Mouse (Mus musculus): Measurements from ENCODE around the gene Tecpr1. TPM values are rescaled to one million over a fixed set of nuclear protein-coding genes. Genes with fewer than 3 reads are reported as not detected.

Gene Tecpr1
- total and polyA plus RNA-seq, 2 experiments, result 5.9 to 13.0 TPM

DNA sequence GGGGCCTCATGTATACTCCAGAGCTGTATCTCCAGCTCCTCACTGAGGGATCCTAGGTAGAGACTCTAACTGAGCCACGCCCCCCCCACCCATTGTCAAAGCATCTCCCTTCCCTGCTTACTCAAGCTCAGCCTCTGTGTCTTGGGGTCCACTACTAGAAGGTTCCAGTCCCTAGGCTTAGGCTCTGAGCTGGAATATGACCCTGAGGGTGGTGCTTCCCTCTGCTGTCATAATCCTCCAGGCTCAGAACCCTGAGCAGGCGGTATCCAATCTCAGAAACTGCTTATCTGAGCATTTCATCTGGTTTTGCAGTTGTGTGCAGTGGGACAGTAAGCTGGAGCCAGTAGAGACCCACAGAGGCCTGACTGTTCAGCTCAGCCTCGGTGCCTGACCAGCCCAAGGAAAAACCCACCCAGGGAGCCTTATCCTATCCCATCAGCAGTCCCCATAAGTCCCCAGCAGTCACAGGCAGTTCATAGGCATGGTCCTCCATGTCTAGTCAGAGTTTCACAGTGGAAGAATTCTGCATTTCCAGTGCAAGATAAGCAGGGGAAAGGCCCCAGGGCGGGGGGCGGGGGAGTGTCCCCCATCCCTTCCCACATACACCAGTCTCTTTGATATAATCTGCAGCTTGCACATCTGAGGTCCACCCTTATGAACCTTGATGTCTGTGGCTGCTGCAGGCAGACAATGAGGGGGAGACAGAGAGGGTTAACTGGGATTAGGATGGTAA lies 61.2 kb downstream of the Tecpr1 start:
- no peaks in the 10 kb centered on the region for H3K79me2 ChIP-seq (ENCODE audit: control insufficient read depth, insufficient read depth, low read length)
- peaks cover 7% of the 10 kb centered on the region; the same call in 1 of the 2 replicates for H3K36me3 ChIP-seq (ENCODE audit: control insufficient read depth, insufficient read depth, low read length)
- no peak overlapping the region for H3K4me3 ChIP-seq (ENCODE audit: insufficient read depth, low read depth, low read length)
- peaks cover 3% of the 10 kb centered on the region for H3K4me1 ChIP-seq (ENCODE audit: control insufficient read depth, insufficient read depth, low read length)
- DNase-seq (ENCODE audit: extremely low read depth, low read depth, low spot score), result no peak
- H3K27ac ChIP-seq (replicated peaks; ENCODE audit: insufficient read depth, low read depth, low read length), result no peak overlapping the region
- 95% methylated on average over 5 of the region's 5 CpGs for WGBS
- TF ChIP-seq CTCF (IDR thresholded peaks at IDR 0.05; ENCODE audit: low read depth, low read length) (no peak), POLR2A (IDR thresholded peaks at IDR 0.05; ENCODE audit: extremely low read depth, insufficient read depth, low read length) (no peak)
- H3K9ac ChIP-seq (ENCODE audit: low read depth, low read length), result no peak overlapping the region
- no peaks in the 10 kb centered on the region for H3K27me3 ChIP-seq (ENCODE audit: control insufficient read depth, insufficient read depth, low read length)

DNA sequence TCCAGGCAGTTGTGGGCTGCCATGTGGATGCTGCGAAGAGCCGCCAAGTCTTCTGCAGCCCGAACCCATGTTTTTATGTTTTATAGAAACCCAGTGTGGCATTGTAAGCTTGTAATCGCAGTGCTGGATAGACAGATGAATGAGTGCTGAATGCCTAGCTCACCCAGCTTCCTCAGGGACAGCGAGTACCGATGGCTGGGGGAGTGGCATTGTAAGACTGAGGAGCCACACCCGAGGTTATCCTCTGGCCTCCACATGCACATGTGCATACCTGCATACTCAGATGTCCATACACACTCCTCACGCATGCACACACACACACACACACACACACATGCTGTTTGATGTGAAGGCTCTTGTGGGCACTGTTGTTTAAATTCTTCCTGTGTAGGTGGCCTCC lies 64.3 kb downstream of the Tecpr1 start:
- 92% methylated on average over 8 of the region's 8 CpGs for WGBS
- Histone ChIP-seq H3K27ac (replicated peaks; ENCODE audit: insufficient read depth, low read depth, low read length) (no peak overlapping the region), H3K4me3 (ENCODE audit: insufficient read depth, low read depth, low read length) (no peak overlapping the region), H3K9ac (ENCODE audit: low read depth, low read length) (no peak overlapping the region), H3K36me3 (ENCODE audit: control insufficient read depth, insufficient read depth, low read length) (peaks cover 7% of the 10 kb centered on the region; the same call in 1 of the 2 replicates), H3K79me2 (ENCODE audit: control insufficient read depth, insufficient read depth, low read length) (no peaks in the 10 kb centered on the region), H3K4me1 (ENCODE audit: control insufficient read depth, insufficient read depth, low read length) (peaks cover 3% of the 10 kb centered on the region), H3K27me3 (ENCODE audit: control insufficient read depth, insufficient read depth, low read length) (no peaks in the 10 kb centered on the region)
- DNase-seq (ENCODE audit: extremely low read depth, low read depth, low spot score), result no peak
- TF ChIP-seq CTCF (IDR thresholded peaks at IDR 0.05; ENCODE audit: low read depth, low read length) (no peak), POLR2A (IDR thresholded peaks at IDR 0.05; ENCODE audit: extremely low read depth, insufficient read depth, low read length) (no peak)

GRCm38 (mm10) chr5:144158604-144159003 lies 64.8 kb downstream of the Tecpr1 start:
- Histone ChIP-seq H3K36me3 (ENCODE audit: control insufficient read depth, insufficient read depth, low read length) (peaks cover 5% of the 10 kb centered on the region; the same call in 1 of the 2 replicates), H3K79me2 (ENCODE audit: control insufficient read depth, insufficient read depth, low read length) (no peaks in the 10 kb centered on the region), H3K27me3 (ENCODE audit: control insufficient read depth, insufficient read depth, low read length) (no peaks in the 10 kb centered on the region), H3K27ac (replicated peaks; ENCODE audit: insufficient read depth, low read depth, low read length) (no peak overlapping the region), H3K4me3 (ENCODE audit: insufficient read depth, low read depth, low read length) (no peak overlapping the region), H3K9ac (ENCODE audit: low read depth, low read length) (no peak overlapping the region), H3K4me1 (ENCODE audit: control insufficient read depth, insufficient read depth, low read length) (peaks cover 3% of the 10 kb centered on the region)
- DNase-seq (ENCODE audit: extremely low read depth, low read depth, low spot score), result peak; percentile 89
- WGBS, result 10% methylated on average over 4 of the region's 4 CpGs
- TF ChIP-seq POLR2A (IDR thresholded peaks at IDR 0.05; ENCODE audit: extremely low read depth, insufficient read depth, low read length) (no peak), CTCF (IDR thresholded peaks at IDR 0.05; ENCODE audit: low read depth, low read length) (no peak)

GRCm38 (mm10) chr5:144154528-144154927 lies 68.9 kb downstream of the Tecpr1 start:
- TF ChIP-seq POLR2A (IDR thresholded peaks at IDR 0.05; ENCODE audit: extremely low read depth, insufficient read depth, low read length), result no peak
- peak; percentile 49; the same call in 1 of the 2 replicates for TF ChIP-seq CTCF (IDR thresholded peaks at IDR 0.05; ENCODE audit: low read depth, low read length)
- Histone ChIP-seq H3K4me1 (ENCODE audit: control insufficient read depth, insufficient read depth, low read length) (peaks cover 3% of the 10 kb centered on the region), H3K79me2 (ENCODE audit: control insufficient read depth, insufficient read depth, low read length) (no peaks in the 10 kb centered on the region), H3K9ac (ENCODE audit: low read depth, low read length) (no peak overlapping the region), H3K27me3 (ENCODE audit: control insufficient read depth, insufficient read depth, low read length) (no peaks in the 10 kb centered on the region), H3K27ac (replicated peaks; ENCODE audit: insufficient read depth, low read depth, low read length) (no peak overlapping the region), H3K36me3 (ENCODE audit: control insufficient read depth, insufficient read depth, low read length) (peaks cover 11% of the 10 kb centered on the region), H3K4me3 (ENCODE audit: insufficient read depth, low read depth, low read length) (no peak overlapping the region)
- peak; percentile 64 for DNase-seq (ENCODE audit: extremely low read depth, low read depth, low spot score)
- WGBS, result 31% methylated on average over 7 of the region's 7 CpGs

DNA sequence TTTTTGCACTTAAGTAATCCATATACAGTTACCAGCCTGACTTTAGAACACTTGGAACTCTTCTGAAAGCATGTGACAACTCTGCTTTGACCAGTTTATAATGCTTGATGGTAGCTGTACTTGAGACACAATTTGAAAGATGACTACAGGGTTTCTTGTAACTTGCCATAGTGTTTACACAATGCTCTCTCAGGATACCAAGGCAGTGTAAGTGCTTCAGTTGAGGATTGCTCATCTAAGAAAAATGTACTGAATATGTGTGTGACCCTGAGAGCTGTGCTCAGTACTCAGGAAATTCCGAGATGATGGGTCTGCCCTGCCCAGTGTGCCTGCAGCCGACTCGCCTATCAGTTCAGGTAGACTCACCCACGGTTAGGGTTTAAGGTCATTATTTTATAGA lies 72.1 kb downstream of the Tecpr1 start:
- TF ChIP-seq CTCF (IDR thresholded peaks at IDR 0.05; ENCODE audit: low read depth, low read length) (no peak), POLR2A (IDR thresholded peaks at IDR 0.05; ENCODE audit: extremely low read depth, insufficient read depth, low read length) (no peak)
- Histone ChIP-seq H3K27me3 (ENCODE audit: control insufficient read depth, insufficient read depth, low read length) (no peaks in the 10 kb centered on the region), H3K36me3 (ENCODE audit: control insufficient read depth, insufficient read depth, low read length) (peaks cover 27% of the 10 kb centered on the region), H3K79me2 (ENCODE audit: control insufficient read depth, insufficient read depth, low read length) (no peaks in the 10 kb centered on the region), H3K9ac (ENCODE audit: low read depth, low read length) (no peak overlapping the region), H3K4me3 (ENCODE audit: insufficient read depth, low read depth, low read length) (no peak overlapping the region), H3K4me1 (ENCODE audit: control insufficient read depth, insufficient read depth, low read length) (no peaks in the 10 kb centered on the region), H3K27ac (replicated peaks; ENCODE audit: insufficient read depth, low read depth, low read length) (no peak overlapping the region)
- no peak for DNase-seq (ENCODE audit: extremely low read depth, low read depth, low spot score)
- WGBS, result 86% methylated on average over 4 of the region's 4 CpGs

- no peaks in the 10 kb centered on the region for H3K4me1 ChIP-seq (ENCODE audit: control insufficient read depth, insufficient read depth, low read length)
- H3K27ac ChIP-seq (replicated peaks; ENCODE audit: insufficient read depth, low read depth, low read length), result no peak overlapping the region
- no peaks in the 10 kb centered on the region for H3K79me2 ChIP-seq (ENCODE audit: control insufficient read depth, insufficient read depth, low read length)
- peaks cover 29% of the 10 kb centered on the region for H3K36me3 ChIP-seq (ENCODE audit: control insufficient read depth, insufficient read depth, low read length)
- 97% methylated on average over 4 of the region's 4 CpGs for WGBS
- TF ChIP-seq CTCF (IDR thresholded peaks at IDR 0.05; ENCODE audit: low read depth, low read length) (no peak), POLR2A (IDR thresholded peaks at IDR 0.05; ENCODE audit: extremely low read depth, insufficient read depth, low read length) (no peak)
- H3K4me3 ChIP-seq (ENCODE audit: insufficient read depth, low read depth, low read length), result no peak overlapping the region
- H3K9ac ChIP-seq (ENCODE audit: low read depth, low read length), result no peak overlapping the region
- H3K27me3 ChIP-seq (ENCODE audit: control insufficient read depth, insufficient read depth, low read length), result no peaks in the 10 kb centered on the region
- no peak for DNase-seq (ENCODE audit: extremely low read depth, low read depth, low spot score)
These were observed 73.9 kb downstream of the Tecpr1 start for GRCm38 (mm10) chr5:144149530-144149929.

All from liver, adult 2 months (tissue).